ENCODE assay signal across 21 mouse cellular contexts in the genomic region with DNA sequence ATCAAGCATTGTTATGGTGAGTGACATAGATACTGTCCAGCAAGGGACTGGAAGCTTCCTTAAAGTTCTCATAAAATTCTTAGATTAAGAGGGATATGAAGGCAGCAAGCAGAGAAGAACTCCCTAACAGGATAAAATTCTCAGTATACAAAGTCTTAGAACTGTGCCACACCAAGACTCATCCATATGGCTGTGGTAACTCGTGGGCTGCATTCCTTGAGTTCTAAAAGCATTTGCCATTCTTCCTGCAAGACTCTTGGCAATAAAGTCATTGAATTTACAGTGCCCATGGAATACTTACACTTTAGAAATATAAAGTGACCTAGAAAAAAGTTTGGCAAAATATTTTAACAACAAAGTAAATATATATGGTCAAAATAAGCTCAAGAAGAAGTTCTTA.
DNase-seq lines count a peak whose midpoint lies in the region; ATAC-seq lines count a peak whose summit lies in the region.
"Had no signal": no experiment of that assay in that cellular context is flagged by ENCODE, and none has a peak within 500 bp of the region (broad histone marks: within the 10 kb centered on the region; RNA-seq: fewer than 3 reads in every experiment).

No protein-coding gene starts in this region.

- ATAC-seq in frontal cortex, adult (ENCODE audit: low TSS enrichment) = peak; percentile 98
- no peak for ATAC-seq in granulocyte monocyte progenitor cell, adult 5-6 weeks (replicated peaks; ENCODE audit: poor library complexity, severe bottlenecking)
- ATAC-seq: activated CD4-positive, CD25-positive, alpha-beta regulatory T cell, adult 4 months; CD4-positive, CD25-positive, alpha-beta regulatory T cell, adult 4 months; Patski had no signal

- DNase-seq in frontal cortex, postnatal 10 days (ENCODE audit: low spot score in 2 of 2) = no peak
- peak; percentile 2 for DNase-seq in right cerebral cortex, adult 18-20 months
- DNase-seq in right cerebral cortex, adult 2 months (ENCODE audit: low spot score in 2 of 2) = no peak
- peak; percentile 73 for DNase-seq in brain, adult 2 months (ENCODE audit: low read depth, low spot score)
- peak; percentile 44 for DNase-seq in telencephalon, adult 2 months (ENCODE audit: low read depth, low spot score)
- DNase-seq in urinary bladder, postnatal 10 days (ENCODE audit: low spot score) = no peak
- DNase-seq: adrenal gland, adult 2 months; adrenal gland, adult 8-10 months; adrenal gland, postnatal 10 days; adrenal gland, postnatal 14 days; adrenal gland, postnatal 25 days; adrenal gland, postnatal 36 days; B cell, adult 2 months; cerebellum, adult 11 months; cerebellum, adult 11-12 months; cerebellum, adult 18-20 months had no signal

Comparison
In these comparisons a context has a peak if more than half of its experiments do, and no peak if none do; other contexts are left out.
1. DNase-seq: peak in right cerebral cortex, adult 18-20 months (single experiment), brain, adult 2 months (single experiment) and telencephalon, adult 2 months (single experiment); none in frontal cortex, postnatal 10 days (0 of 2), right cerebral cortex, adult 2 months (0 of 2) and urinary bladder, postnatal 10 days (single experiment).